Mouse (Mus musculus): ENCODE data around the gene Rab31.

The Rab31 gene

DNA sequence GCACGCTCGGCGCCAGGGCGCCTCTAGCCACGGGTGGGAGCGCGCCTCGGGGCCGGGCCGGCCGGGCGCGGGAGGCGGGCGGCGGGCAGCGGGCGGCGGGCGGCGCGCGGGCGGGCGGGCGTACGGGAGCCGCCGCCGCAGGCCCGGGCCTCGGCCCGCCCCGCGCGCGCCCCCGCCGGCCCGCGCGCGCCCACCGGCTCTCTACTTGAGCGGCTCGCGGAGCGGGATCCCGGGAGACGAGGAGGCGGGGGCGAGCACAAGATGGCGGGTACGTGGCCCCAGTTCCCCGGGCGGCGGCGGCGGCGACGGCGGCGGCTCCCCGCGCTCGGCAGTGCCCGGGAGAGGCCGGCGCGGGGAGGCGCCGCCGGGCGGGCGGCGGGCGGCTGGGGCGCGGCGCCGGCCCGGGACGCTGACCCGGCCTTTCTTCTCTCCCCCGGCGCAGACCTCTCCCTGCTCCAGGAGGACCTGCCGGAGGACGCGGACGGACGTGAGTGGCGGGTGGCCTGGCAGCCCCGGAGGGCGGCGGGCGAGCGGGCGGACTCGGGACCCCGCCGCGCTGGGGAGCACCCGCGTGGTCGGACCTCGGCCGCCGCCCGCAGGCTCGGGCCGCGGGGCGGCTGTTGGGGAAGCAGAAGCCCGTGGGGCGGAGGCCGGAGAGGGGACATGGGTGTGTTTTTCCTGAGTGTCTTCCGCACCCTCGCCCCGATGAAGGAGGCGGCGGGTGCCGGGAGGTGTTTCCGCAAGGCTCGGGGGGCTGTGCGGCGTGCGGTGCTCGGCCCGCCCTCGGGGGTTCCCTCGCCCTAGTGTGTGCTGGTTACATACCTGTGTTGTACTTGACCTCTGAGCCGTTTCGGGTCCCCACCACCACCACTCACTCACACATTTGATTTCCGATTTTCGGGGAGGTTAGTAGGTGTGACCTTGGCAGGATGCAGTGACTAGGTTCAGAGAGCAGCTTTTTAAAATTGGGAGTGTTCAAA lies 10.9 kb upstream of the Rab31 start:
- peak; percentile 68 for DNase-seq (ENCODE audit: low read depth, low spot score)

GRCm38 (mm10) chr17:65782551-65783141 lies 10.1 kb upstream of the Rab31 start, which contains the start of gene Ppp4r1:
TSS of gene Ppp4r1 (plus strand) at chr17:65782573.
- peak; percentile 70 for DNase-seq (ENCODE audit: low read depth, low spot score)

- DNase-seq (ENCODE audit: low read depth, low spot score) = no peak
Measured at GRCm38 (mm10) chr17:65780970-65781369, 8.4 kb upstream of the Rab31 start.

DNA sequence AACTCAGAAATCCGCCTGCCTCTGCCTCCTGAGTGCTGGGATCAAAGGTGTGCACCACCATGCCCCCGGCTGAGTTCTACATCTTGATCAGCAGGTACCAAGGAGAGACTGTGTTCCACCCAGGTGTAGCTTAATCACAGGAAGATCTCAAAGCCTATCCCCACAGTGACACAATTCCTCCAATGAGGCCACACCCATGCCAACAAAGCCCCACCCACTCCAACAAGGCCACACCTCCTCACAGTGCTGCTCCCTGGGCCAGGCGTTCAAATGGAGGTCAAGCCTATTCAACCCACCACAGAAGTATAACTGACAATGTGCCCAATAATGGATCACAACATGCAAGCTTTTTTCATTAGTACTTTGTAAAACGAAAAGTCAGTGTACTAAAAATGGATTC lies 4.9 kb upstream of the Rab31 start:
- no peak for DNase-seq (ENCODE audit: low read depth, low spot score)

- DNase-seq (ENCODE audit: low read depth, low spot score) = no peak
Measured at GRCm38 (mm10) chr17:65776228-65776627, 3.7 kb upstream of the Rab31 start.

- no peak for DNase-seq (ENCODE audit: low read depth, low spot score)
Measured at GRCm38 (mm10) chr17:65774439-65774838, 1.9 kb upstream of the Rab31 start.

DNA sequence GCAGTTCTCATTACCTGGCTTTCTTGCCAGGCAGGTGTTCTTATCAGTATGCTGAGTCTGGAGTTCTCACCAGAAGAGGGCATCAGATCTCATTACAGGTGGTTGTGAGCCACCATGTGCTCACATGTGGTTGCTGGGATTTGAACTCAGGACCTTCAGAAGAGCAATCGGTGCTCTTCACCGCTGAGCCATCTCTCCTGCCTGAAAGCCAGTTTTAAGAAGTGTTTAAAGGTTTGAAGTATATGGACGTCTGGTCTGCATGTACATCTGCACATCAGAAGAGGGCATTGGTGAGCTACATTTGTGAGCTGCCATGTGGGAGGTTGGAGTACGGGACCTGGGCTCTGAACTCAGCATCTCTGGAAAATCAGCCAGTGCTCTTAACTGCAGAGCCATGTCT lies 1.1 kb upstream of the Rab31 start:
- no peak for DNase-seq (ENCODE audit: low read depth, low spot score)

DNA sequence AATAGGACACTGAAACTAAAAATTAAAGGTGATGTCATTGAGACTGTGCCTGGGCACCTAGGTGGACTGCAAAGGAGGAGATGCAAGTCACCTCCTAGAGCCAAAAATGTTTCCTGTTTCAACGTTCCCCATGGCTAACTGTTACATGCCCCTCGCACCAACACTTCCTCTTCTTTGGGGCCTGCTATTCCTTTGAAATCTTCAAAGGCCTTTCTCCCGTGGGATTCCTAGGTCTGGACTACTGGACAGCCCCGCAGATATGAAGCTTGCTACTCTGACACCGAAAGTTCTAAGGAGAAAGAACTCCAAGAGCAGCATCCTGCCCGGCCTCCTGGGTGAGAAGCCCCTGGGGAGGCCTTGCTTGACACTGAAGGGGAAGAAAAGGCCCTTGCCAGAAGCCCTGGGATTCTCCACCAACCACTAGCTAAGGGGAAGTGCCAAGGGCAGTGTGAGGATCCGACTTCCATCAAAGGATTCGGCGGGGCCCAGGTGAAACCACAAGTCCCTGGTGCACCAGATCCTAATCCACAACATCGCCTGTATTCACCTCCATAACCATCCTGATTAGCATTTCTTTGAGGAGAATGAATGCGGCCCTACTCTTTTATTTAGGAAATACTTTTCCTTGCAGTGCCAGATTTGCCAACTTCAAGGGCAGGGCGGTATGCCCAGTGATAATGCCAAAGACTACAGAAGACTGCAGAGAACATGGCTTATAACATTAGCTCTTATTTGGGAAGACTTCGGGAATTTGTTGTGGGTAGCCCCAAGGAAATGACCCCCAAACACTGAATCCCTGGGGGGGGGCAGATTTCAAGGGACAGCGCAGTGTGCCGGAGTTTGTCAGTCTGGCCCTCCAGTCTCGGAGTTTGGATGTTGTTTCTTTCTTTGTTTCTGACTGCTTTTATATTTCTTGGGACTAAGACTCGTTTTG lies 1.3 kb downstream of the Rab31 start:
- DNase-seq (ENCODE audit: low read depth, low spot score) = no peak

GRCm38 (mm10) chr17:65768486-65768885 lies 4.1 kb downstream of the Rab31 start:
- no peak for DNase-seq (ENCODE audit: low read depth, low spot score)

DNA sequence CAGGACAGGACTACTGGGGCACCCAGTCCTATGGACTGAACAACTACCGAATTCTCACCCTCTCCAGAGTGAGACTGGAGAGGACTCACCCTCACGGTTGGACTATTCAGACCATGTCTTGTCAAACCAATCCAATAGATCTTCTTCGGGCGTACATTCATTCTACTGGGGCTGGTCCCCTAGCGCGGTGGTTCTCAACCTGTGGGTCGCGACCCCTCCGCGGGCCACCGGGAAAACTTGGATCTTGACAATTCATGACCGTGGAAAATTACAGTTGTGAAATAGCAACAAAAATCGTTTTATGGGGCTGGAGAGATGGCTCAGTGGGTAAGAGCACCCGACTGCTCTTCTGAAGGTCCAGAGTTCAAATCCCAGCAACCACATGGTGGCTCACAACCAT lies 9.3 kb downstream of the Rab31 start:
- no peak for DNase-seq (ENCODE audit: low read depth, low spot score)

DNA sequence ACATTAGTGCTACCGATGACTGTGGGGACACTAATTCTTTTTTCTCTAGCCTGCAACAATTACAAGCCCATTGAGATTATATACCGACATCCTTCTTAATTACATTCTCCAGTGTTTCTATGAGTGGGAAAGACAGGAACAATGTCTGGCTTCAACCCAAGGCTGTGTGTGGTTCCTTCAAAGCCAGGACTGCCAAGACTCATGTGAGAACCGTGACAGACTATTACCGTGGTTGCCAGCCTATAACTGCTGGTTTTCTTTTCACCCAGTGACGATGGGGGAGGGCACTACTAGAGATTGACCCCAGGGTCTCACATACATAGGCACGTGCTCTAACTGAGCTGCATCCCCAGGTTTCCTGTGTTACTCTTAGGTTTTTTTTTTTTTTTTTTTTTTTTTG lies 15.4 kb downstream of the Rab31 start:
- DNase-seq (ENCODE audit: low read depth, low spot score) = no peak

GRCm38 (mm10) chr17:65755857-65756256 lies 16.7 kb downstream of the Rab31 start:
- no peak for DNase-seq (ENCODE audit: low read depth, low spot score)

GRCm38 (mm10) chr17:65753130-65753529 lies 19.4 kb downstream of the Rab31 start:
- DNase-seq (ENCODE audit: low read depth, low spot score) = no peak

DNA sequence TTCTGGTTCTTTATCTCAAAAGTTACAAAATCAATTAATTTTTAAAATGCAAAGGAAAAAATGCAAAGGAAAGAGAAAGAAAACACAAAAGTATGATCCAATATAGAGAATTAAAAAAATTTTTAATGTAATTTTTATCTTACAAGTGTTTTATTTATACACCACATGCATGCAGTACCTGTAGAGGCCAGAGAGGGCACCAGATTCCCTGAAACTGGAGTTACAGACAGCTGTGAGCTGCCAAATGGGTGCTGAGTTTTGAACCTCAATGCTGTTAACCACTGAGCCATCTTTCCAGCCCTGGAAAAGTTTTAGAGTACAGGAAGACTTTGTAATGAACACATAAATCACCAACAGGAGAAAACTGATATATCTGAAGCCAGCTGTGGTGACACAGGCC lies 22.3 kb downstream of the Rab31 start:
- no peak for DNase-seq (ENCODE audit: low read depth, low spot score)

DNA sequence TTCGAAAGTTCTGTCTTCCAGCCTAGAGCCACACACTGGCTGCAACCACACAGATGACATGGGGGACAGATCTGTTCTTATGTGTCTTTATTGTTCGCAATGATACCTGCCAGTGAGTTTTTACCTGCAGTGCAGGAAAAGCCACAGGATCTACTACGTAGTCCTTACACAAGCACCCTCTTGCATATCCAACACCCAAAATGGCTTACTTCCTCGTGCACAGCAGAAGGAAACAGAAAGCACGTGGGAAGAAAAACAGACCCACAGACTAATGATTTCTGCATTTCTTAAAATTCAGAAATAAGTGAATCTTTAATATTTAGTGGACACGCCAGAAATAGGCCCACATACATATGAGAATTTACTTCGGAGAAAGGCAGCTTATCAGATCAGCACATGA lies 22.7 kb downstream of the Rab31 start:
- DNase-seq (ENCODE audit: low read depth, low spot score) = no peak

DNA sequence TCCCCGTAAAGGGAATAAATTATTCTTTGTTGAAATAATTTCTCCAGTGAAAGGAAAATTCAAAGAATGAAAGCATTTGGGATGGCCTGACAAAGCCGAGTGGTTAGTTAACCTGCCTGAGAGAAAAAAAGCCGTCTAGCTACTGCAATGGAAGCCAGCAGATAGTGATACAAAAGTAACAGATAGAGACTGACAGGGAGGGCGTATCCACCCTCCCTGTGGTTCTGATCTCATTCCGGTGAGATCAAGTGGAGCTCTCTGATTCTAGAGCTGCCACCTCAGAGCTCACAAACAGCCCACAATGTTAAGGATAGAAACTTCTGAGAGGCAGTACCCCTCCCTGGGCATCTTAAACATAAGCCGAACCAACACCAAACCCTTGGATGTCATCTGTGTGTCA lies 23.6 kb downstream of the Rab31 start:
- DNase-seq (ENCODE audit: low read depth, low spot score) = no peak

DNA sequence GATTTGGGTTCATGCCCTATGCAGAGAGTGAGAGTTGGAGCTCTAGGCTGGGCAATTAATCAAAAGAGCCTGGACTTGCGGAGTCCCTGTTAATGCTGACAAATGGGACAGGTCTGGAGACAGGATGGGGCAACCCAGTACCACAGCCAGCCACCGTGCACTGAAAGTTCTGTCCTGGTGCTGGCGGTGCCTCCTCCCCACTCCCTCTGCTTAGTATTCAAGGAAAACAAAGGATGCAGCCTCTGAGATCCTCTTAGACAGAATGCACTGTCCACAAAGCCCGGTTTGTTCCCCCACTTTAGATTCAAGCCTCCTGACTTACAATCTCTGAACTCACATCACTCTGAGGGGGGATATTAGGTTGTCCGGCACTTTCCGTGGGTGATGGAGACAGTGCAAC lies 26.2 kb downstream of the Rab31 start:
- no peak for DNase-seq (ENCODE audit: low read depth, low spot score)

DNA sequence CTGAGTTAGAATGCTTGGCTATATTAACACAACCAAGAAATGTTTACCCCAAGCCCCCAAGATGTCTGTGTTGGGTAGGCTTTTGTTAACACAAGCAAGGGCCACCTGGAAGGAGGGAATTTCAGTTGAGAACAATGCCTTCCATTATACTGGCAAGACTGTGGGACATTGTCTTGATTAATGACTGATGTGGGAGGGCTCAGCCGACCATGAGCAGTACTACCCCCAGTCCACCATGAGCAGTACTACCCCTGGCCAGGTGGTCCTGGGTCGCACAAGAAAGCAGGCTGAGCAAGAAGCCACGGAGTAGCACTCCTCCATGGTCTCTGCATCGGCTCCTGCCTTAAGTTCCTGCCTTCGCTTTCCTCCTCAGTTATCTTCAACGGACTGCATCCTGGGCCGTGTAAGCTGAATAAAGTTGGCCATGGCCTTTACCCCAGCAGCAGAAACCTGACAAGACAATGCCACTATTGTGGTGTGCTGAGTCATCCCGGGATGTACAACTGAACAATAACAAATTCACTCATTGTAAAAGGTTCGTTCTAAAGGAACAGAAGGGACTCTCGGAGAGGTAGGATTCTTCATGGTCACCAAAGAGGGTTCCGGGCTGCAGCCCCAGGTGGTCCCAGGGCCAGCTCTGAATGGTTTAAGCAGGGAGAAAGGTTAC lies 28.8 kb downstream of the Rab31 start:
- no peak for DNase-seq (ENCODE audit: low read depth, low spot score)

DNA sequence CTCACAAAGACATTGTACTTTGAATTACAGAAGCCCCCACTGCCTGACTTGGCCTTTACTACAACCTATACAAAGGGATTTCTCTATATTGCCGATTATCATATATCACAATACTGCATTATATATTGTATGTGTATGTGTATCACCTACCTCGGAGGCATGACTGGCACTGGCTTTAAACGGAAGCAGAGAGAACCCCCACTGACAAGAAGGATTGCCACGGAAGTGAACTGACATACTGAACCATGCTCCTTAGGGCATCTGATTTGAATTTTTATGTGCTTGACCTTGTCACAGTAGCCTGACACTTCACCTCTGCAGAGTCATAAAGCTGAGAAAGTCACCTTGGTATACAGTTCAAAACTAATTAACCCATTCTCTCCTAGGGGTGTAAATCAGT lies 29.6 kb downstream of the Rab31 start:
- no peak for DNase-seq (ENCODE audit: low read depth, low spot score)

- DNase-seq (ENCODE audit: low read depth, low spot score) = no peak
Measured at GRCm38 (mm10) chr17:65742245-65742905, 30.2 kb downstream of the Rab31 start.

GRCm38 (mm10) chr17:65741565-65741964 lies 31.0 kb downstream of the Rab31 start:
- peak; percentile 16 for DNase-seq (ENCODE audit: low read depth, low spot score)

Measured in CD4-positive helper T cell, adult 2 months (primary cell).